Mouse (Mus musculus) cerebellum, adult 11 months (tissue): ENCODE results near the gene Ppp1r18.

ENCODE experiments used
- DNase-seq: peaks from one replicate; pipeline ENCODE4 v3.0.0; 2022

Ppp1r18 gene

GRCm38 (mm10) chr17:35915538-35916296 lies 50.3 kb downstream of the Ppp1r18 start:
- DNase-seq: no peak

GRCm38 (mm10) chr17:35916297-35917142 lies 51.1 kb downstream of the Ppp1r18 start, which contains the start of the genes Mrps18b and Ppp1r10:
TSS of gene Mrps18b (minus strand) at chr17:35916389.
TSS of gene Ppp1r10 (plus strand) at chr17:35916434.
- DNase-seq: peak; percentile 99

GRCm38 (mm10) chr17:35917143-35917462 lies 51.7 kb downstream of the Ppp1r18 start:
- no peak for DNase-seq

DNA sequence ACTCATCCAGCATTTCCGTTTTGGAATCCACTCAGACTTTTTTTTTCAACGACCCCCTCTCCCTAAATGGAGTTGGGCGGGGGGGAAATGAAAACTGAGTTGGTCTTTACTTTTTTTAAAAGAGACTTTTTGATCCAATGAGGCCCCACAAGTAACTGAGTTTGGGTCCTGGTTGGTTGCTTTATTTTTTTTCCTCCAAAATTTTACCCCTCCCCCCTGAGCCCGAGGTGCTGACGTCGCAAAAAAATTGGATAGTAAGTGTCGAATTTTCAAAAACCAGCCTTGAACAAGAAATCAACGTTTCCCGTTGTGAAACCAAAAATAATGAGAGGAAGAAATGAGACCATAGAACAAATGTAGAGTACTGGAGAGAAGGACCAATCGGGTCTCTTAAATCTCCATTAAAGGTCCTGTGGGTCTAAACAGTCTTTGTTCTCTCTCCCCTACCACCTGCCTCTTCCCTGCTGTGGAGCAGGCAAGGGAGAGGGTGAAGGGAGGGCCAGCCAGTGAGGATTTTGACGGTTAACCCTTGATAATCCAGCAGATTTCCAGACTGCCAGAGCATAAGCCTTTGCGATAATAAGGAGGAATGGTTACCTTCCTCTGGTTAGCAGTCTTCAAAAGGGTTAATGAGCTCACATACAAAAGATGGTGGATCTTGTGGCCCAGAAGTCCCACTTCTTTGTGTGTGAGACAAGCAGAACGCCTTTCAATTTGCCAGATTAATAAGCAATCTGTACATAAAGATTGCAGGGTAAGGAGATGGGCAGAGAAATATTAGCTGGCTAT lies 52.3 kb downstream of the Ppp1r18 start:
- peak; percentile 65 for DNase-seq

DNA sequence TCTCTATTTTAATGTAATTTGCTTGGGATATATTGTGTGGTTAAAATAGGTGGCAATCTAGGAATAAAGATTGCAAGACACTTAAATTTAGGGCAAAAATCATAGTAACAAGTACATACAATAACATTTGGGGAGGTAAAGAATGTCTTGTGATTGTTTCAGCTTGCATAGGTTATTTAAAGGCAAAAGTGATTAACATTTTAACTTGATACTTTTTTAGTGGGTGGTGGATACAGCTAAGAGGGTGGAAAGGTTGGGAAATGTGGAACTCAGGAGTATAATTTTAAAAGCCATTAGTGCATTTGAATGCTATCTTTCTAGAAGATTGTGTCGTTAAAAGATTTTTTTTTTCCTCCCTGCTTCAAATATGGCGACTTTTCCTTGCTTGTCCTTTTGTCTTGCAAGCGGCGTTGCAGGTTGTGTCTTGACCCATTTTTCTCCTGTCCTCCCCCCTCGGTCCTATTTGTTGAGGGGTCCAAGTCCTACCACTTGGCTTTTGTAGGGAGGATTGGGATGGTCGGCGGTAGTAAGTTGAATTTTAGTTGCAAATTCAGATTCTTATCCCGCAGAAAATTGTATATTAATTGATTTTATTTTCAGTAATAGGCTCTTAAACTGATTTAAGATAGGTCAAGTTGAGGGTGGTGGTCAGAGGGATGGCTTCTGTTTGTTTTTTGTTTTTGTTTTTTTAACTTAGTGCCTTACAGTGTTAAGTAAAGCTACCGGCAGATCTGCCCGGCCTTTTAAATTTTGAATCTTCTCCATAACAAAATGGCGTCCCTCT lies 53.1 kb downstream of the Ppp1r18 start:
- no peak for DNase-seq

GRCm38 (mm10) chr17:35919060-35919715 lies 53.8 kb downstream of the Ppp1r18 start:
- DNase-seq: peak; percentile 95

DNA sequence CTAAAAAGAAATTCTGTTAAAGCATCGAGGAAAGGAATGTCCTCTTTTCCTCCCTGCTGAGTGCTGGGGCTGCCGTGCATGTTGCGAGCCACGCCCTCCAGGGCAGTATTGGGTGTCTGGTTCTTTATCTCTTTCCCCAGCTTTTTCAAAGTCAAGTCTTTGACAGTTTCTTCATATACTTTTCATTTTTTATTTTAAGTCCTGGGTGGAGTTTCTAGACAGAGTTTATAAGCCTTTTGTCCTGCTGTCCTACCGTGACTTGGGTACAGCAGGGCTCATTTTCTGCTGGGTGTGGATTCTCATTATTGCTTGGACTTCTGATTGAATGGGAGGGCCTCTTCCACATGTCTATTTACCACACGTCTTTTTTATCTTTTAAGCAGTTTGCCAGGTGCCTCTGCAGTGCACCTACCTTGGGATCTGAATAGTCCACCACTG lies 54.5 kb downstream of the Ppp1r18 start:
- no peak for DNase-seq

GRCm38 (mm10) chr17:35920384-35920783 lies 55.0 kb downstream of the Ppp1r18 start:
- DNase-seq: no peak

DNA sequence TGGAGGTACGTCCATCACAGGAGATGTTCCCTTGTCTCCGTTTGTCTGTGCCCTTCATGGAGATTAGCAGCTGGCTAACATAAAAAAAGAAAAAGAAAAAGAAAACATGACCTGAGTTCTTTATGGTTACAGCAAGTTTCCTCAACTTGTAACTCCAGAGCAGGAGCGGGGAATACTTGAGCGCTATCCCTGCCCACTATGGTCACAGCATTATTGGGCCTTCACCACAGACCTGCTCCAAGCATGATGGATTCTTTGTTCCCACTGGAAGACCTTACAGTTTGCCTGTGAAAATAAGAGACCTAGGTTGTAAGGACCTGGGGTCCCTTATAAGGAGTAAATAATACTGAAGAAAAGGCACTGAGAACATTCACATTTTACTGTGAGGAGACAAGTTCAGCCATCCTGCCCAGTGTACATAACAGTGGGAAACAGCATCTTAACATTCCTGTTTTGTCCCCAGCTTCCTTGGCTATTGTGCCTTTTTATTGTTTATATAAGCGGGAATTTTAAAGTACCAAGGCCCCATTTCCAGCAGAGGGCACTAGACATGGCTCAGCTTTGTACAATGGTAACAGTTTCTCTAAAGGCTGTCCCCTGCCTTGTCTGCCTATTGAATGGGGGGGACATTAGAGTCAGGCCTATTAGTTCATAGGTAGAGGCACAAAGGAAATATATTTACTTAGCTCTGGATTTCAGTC lies 55.6 kb downstream of the Ppp1r18 start:
- no peak for DNase-seq

- no peak for DNase-seq
Observed at GRCm38 (mm10) chr17:35921710-35922109, 56.3 kb downstream of the Ppp1r18 start.

DNA sequence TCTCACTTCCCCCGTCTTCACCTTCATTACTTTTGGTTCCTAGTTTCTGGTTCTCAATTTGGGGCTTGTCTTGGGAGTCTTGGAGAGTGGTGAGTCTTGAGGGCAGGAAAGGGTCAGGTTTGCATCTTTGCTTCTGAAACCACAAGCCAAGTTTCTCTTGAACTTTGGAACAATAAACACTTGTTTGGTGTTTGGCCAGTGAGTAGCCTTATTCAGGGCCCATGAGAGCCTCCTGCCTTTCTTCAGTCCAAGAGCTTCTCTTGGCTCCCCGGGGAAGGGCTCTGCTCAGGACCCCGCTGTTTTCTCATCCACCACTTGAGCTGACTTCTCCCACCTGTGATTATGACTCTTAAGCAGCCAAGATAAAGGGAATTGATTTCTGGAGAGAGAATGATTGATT lies 57.2 kb downstream of the Ppp1r18 start:
- DNase-seq: no peak

- no peak for DNase-seq
Observed at GRCm38 (mm10) chr17:35923281-35923680, 57.9 kb downstream of the Ppp1r18 start.
